Mouse (Mus musculus) bone marrow, adult 2 months (tissue): ENCODE data around the gene Miga1.

Source experiments
- CTCF ChIP-seq: fragments of 200-500 bp; IDR thresholded peaks from 2 replicates; pipeline ENCODE4 v1.5.1; 2011; ENCODE audit warnings: low read length, control low read depth; ENCODE audit not compliant: control insufficient read depth, insufficient read depth
- POLR2A ChIP-seq: fragments of 200-500 bp; IDR thresholded peaks from 2 replicates; pipeline ENCODE4 v1.6.1; 2011; ENCODE audit warnings: low read depth, mild to moderate bottlenecking, control low read depth, low read length, borderline replicate concordance; ENCODE audit not compliant: control insufficient read depth

DNA sequence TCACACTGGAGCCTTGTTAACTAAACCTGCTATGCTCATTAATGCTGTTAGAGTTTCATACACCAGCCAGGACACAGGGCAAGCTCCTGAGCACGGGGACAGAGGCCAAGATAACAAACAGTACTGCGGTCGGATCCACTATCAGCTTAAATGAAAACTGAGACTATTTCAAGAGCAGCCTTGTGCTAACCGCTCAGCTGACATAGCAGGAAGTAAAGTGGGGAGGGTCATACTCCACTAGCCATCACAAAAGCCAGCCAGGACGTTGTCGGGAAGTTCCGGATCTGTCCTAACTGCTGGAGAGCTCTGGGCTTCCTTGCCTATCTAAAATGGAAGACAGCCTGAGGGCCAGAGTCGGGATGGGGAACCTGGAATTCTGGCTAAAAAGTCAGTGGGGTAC, 78.3 kb downstream of the Miga1 start:
- TF ChIP-seq CTCF: no peak
- TF ChIP-seq POLR2A: no peak
